Mouse (Mus musculus) MEL (cell line): ENCODE data around the gene Snrpd3. TPM values are rescaled to one million over a fixed set of nuclear protein-coding genes. Genes with fewer than 3 reads are reported as not detected.

ENCODE experiments used
- DNase-seq: peaks from one replicate; pipeline ENCODE4 v3.0.0; 2011; ENCODE audit warnings: low read depth, low spot score
- H3K27ac ChIP-seq: 2 replicates; pipeline ENCODE4 v1.5.1; 2012; ENCODE audit warnings: low read depth, mild to moderate bottlenecking, control low read depth, low read length, moderate library complexity; ENCODE audit not compliant: control insufficient read depth
- H3K27me3 ChIP-seq, 2 experiments: fragments of 150-350 bp in 1 of 2; sonication (generic) in 1 of 2; 2 replicates each; pipeline ENCODE4 v1.6.1; 2012; ENCODE audit warnings: low read length in 2 of 2, mild to moderate bottlenecking in 2 of 2, improper control_type of control experiment in 1 of 2, moderate library complexity in 1 of 2; ENCODE audit not compliant: insufficient read depth in 2 of 2, control insufficient read depth in 1 of 2
- H3K36me3 ChIP-seq, 2 experiments: 2 replicates each; pipeline ENCODE4 v1.6.1; 2012 to 2014; ENCODE audit warnings: low read length in 2 of 2, improper control_type of control experiment in 1 of 2, inconsistent platforms in 1 of 2, mild to moderate bottlenecking in 1 of 2; ENCODE audit not compliant: insufficient read depth in 2 of 2, control insufficient read depth in 1 of 2
- H3K4me1 ChIP-seq, 2 experiments: fragments of 150-350 bp in 1 of 2; sonication (generic) in 1 of 2; 2 replicates each; pipeline ENCODE4 v1.6.1; 2012; ENCODE audit warnings: low read length in 2 of 2, improper control_type of control experiment in 1 of 2, mild to moderate bottlenecking in 1 of 2; ENCODE audit not compliant: insufficient read depth in 2 of 2, control insufficient read depth in 1 of 2
- H3K4me3 ChIP-seq, 2 experiments: fragments of 150-350 bp in 1 of 2; sonication (generic) in 1 of 2; 2 replicates each; pipeline ENCODE4 v1.5.1; 2012; ENCODE audit warnings: low read depth in 2 of 2, low read length in 2 of 2, mild to moderate bottlenecking in 2 of 2, moderate library complexity in 2 of 2, control low read depth in 1 of 2, improper control_type of control experiment in 1 of 2; ENCODE audit not compliant: control insufficient read depth in 1 of 2, insufficient read depth in 1 of 2
- H3K79me2 ChIP-seq: 2 replicates; pipeline ENCODE4 v1.6.1; 2012; ENCODE audit warnings: mild to moderate bottlenecking, low read length, moderate library complexity; ENCODE audit not compliant: control insufficient read depth, poor library complexity, insufficient read depth
- H3K9ac ChIP-seq: 2 replicates; pipeline ENCODE4 v1.6.1; 2012; ENCODE audit warnings: low read depth, mild to moderate bottlenecking, control low read depth, low read length, moderate library complexity; ENCODE audit not compliant: control insufficient read depth, poor library complexity, severe bottlenecking
- H3K9me3 ChIP-seq: fragments of 150-350 bp; sonication (generic); replicated peaks from 2 replicates; pipeline ENCODE4 v1.6.1; 2012; ENCODE audit warnings: mild to moderate bottlenecking, low read length, improper control_type of control experiment, moderate library complexity; ENCODE audit not compliant: insufficient read depth
- CHD2 ChIP-seq: IDR thresholded peaks from 2 replicates; pipeline ENCODE4 v1.6.1; 2011; ENCODE audit warnings: low read length, improper control_type of control experiment
- ELF1 ChIP-seq: IDR thresholded peaks from 2 replicates; pipeline ENCODE4 v1.6.1; 2014; ENCODE audit warnings: low read depth, mild to moderate bottlenecking, inconsistent platforms, low read length, improper control_type of control experiment, moderate library complexity
- EP300 ChIP-seq, 2 experiments: IDR thresholded peaks; 2 replicates each; pipeline ENCODE4 v1.6.1; 2011; ENCODE audit warnings: improper control_type of control experiment in 2 of 2, low read length in 2 of 2, low read depth in 1 of 2, mild to moderate bottlenecking in 1 of 2
- GABPA ChIP-seq: IDR thresholded peaks from 2 replicates; pipeline ENCODE4 v1.6.1; 2012; ENCODE audit warnings: low read depth, mild to moderate bottlenecking, inconsistent platforms, low read length, improper control_type of control experiment, moderate library complexity
- MAX ChIP-seq: IDR thresholded peaks from 2 replicates; pipeline ENCODE4 v1.6.1; 2011; ENCODE audit warnings: low read length, improper control_type of control experiment
- MAZ ChIP-seq: IDR thresholded peaks from 2 replicates; pipeline ENCODE4 v1.6.1; 2012; ENCODE audit warnings: low read depth, mild to moderate bottlenecking, inconsistent platforms, low read length, improper control_type of control experiment
- MXI1 ChIP-seq: IDR thresholded peaks from 2 replicates; pipeline ENCODE4 v1.6.1; 2011; ENCODE audit warnings: mild to moderate bottlenecking, low read depth, low read length, improper control_type of control experiment
- NRF1 ChIP-seq: IDR thresholded peaks from 2 replicates; pipeline ENCODE4 v1.6.1; 2014; ENCODE audit warnings: low read depth, mild to moderate bottlenecking, inconsistent platforms, low read length, improper control_type of control experiment, moderate library complexity; ENCODE audit not compliant: poor library complexity, insufficient read depth, severe bottlenecking
- POLR2A ChIP-seq, 2 experiments: IDR thresholded peaks; 2 replicates each; pipeline ENCODE4 v1.6.1; 2011 to 2012; ENCODE audit warnings: low read length in 2 of 2, mild to moderate bottlenecking in 2 of 2, control low read depth in 1 of 2, improper control_type of control experiment in 1 of 2, low read depth in 1 of 2, moderate library complexity in 1 of 2; ENCODE audit not compliant: control insufficient read depth in 1 of 2, insufficient read depth in 1 of 2, poor library complexity in 1 of 2
- POLR2AphosphoS2 ChIP-seq: IDR thresholded peaks from 2 replicates; pipeline ENCODE4 v1.6.1; 2011; ENCODE audit warnings: low read length, improper control_type of control experiment
- TBP ChIP-seq: IDR thresholded peaks from 2 replicates; pipeline ENCODE4 v1.8.0; 2011; ENCODE audit warnings: low read depth, low read length, improper control_type of control experiment
- UBTF ChIP-seq: IDR thresholded peaks from 2 replicates; pipeline ENCODE4 v1.6.1; 2012; ENCODE audit warnings: low read depth, mild to moderate bottlenecking, inconsistent platforms, low read length, improper control_type of control experiment, moderate library complexity, borderline replicate concordance; ENCODE audit not compliant: insufficient read depth
- USF1 ChIP-seq: IDR thresholded peaks from 2 replicates; pipeline ENCODE4 v1.6.1; 2014; ENCODE audit warnings: low read depth, mild to moderate bottlenecking, inconsistent platforms, low read length, improper control_type of control experiment, moderate library complexity
- ZC3H11A ChIP-seq: IDR thresholded peaks from 2 replicates; pipeline ENCODE4 v1.6.1; 2012; ENCODE audit warnings: low read depth, mild to moderate bottlenecking, inconsistent platforms, low read length, improper control_type of control experiment
- ZKSCAN1 ChIP-seq: IDR thresholded peaks from 2 replicates; pipeline ENCODE4 v1.6.1; 2012; ENCODE audit warnings: low read depth, mild to moderate bottlenecking, inconsistent platforms, low read length, improper control_type of control experiment, moderate library complexity
- ZNF384 ChIP-seq: IDR thresholded peaks from 2 replicates; pipeline ENCODE4 v1.6.1; 2012; ENCODE audit warnings: low read depth, mild to moderate bottlenecking, inconsistent platforms, low read length, improper control_type of control experiment
- polyA plus RNA-seq, 2 experiments: library from polyadenylated mRNA; stranded (reverse) in 1 of 2; unstranded in 1 of 2; fragments of >175 nt in 1 of 2; fragments of >200 nt in 1 of 2; gene quantifications; 2 replicates each; pipeline versions ENCODE4 v1.2.1 to v1.2.4; 2012; ENCODE audit warnings: low replicate concordance in 2 of 2, low read depth in 1 of 2; ENCODE audit not compliant: insufficient read length in 2 of 2, insufficient read depth in 1 of 2, missing spikeins in 1 of 2
- total RNA-seq: library from RNA; depleted of rRNA; stranded (reverse); fragments of 300-350 nt; gene quantifications from 2 replicates; pipeline ENCODE4 v1.2.3, GENCODE M21; 2012

Snrpd3 gene
- total and polyA plus RNA-seq, 3 experiments = 155 to 643 TPM; not detected in 1

- H3K4me3 ChIP-seq = no peak overlapping the region
- no peak overlapping the region for H3K9ac ChIP-seq
- no peaks in the 10 kb centered on the region for H3K4me1 ChIP-seq
- no peaks in the 10 kb centered on the region for H3K9me3 ChIP-seq
- H3K36me3 ChIP-seq = peaks cover 0 to 17% of the 10 kb centered on the region in 2 experiments; a peak in 2 of 4 replicates
- no peak for TF ChIP-seq UBTF
- no peak for TF ChIP-seq ZNF384
- TF ChIP-seq EP300 (IDR thresholded peaks at IDR 0.05; ENCODE audit: low read depth in 1 of 2, low read length in 2 of 2) = no peak
- no peak for TF ChIP-seq ELF1
- no peak for TF ChIP-seq USF1
- no peak for TF ChIP-seq POLR2AphosphoS2
- no peak for TF ChIP-seq MXI1
- no peak for TF ChIP-seq POLR2A (IDR thresholded peaks at IDR 0.05; ENCODE audit: control insufficient read depth in 1 of 2, insufficient read depth in 1 of 2, low read depth in 1 of 2, low read length in 2 of 2, poor library complexity in 1 of 2)
- no peak for TF ChIP-seq GABPA
- no peak for TF ChIP-seq TBP
- TF ChIP-seq MAX = no peak
- TF ChIP-seq MAZ = no peak
- TF ChIP-seq ZC3H11A = no peak
- no peak for TF ChIP-seq ZKSCAN1
- no peak for TF ChIP-seq NRF1
- TF ChIP-seq CHD2 = no peak
- no peak overlapping the region for H3K27ac ChIP-seq
- H3K79me2 ChIP-seq = peaks cover 5% of the 10 kb centered on the region; the same call in 1 of the 2 replicates
- no peak for DNase-seq
- no peaks in the 10 kb centered on the region for H3K27me3 ChIP-seq
Measured at GRCm38 (mm10) chr10:75535423-75535822, 18.1 kb downstream of the Snrpd3 start.

GRCm38 (mm10) chr10:75536123-75536522 lies 18.8 kb downstream of the Snrpd3 start:
- TF ChIP-seq POLR2A (IDR thresholded peaks at IDR 0.05; ENCODE audit: control insufficient read depth in 1 of 2, insufficient read depth in 1 of 2, low read depth in 1 of 2, low read length in 2 of 2, poor library complexity in 1 of 2) (0 out of 4 replicates have a peak, but pooled peaks of 1 of the 2 experiments have one; percentile 9), UBTF (no peak)
- TF ChIP-seq, all 39 proteins: peak for 1
- no peak for DNase-seq
- Histone ChIP-seq H3K79me2 (0 out of 2 replicates have a peak, but pooled peaks cover 1% of the 10 kb centered on the region), H3K27ac (no peak overlapping the region), H3K9ac (no peak overlapping the region), H3K36me3 (peaks cover 0 to 14% of the 10 kb centered on the region in 2 experiments; a peak in 2 of 4 replicates), H3K9me3 (no peaks in the 10 kb centered on the region), H3K4me1 (no peaks in the 10 kb centered on the region), H3K4me3 (no peak overlapping the region), H3K27me3 (no peaks in the 10 kb centered on the region)
